Comparison of ENCODE assay signal across 30 mouse cellular contexts in genomic region chr15:78593896-78594425, GRCm38 (mm10). TPM values are rescaled to one million over a fixed set of nuclear protein-coding genes. Genes with fewer than 3 reads are reported as not detected.
"Had no signal": no experiment of that assay in that cellular context is flagged by ENCODE, and none has a peak within 500 bp of the region (broad histone marks: within the 10 kb centered on the region; RNA-seq: fewer than 3 reads in every experiment).

No protein-coding gene starts in this region.

- H3K4me2 ChIP-seq: heart, embryonic 12.5 days; hindbrain, embryonic 12.5 days; hindbrain, embryonic 14.5 days; limb, embryonic 12.5 days had no signal

- H3K4me1 ChIP-seq: heart, embryonic 12.5 days; limb, embryonic 12.5 days had no signal

- H3K9ac ChIP-seq: forebrain, postnatal 0 days; heart, embryonic 12.5 days; hindbrain, embryonic 12.5 days; hindbrain, embryonic 14.5 days; limb, embryonic 12.5 days had no signal

- H3K27me3 ChIP-seq: hindbrain, embryonic 12.5 days; limb, embryonic 12.5 days had no signal

- H3K27ac ChIP-seq: heart, embryonic 10.5 days; hindbrain, embryonic 10.5 days; hindbrain, embryonic 12.5 days; hindbrain, embryonic 14.5 days; layer of hippocampus, adult 2 months; limb, embryonic 12.5 days had no signal

- DNase-seq: forebrain, postnatal 0 days; gastrocnemius, postnatal 14 days; gastrocnemius, postnatal 36 days; heart, adult 11 months; heart, postnatal 10 days; heart, postnatal 4 days; kidney, adult 11 months; kidney, adult 2 months; kidney, adult 9 months; kidney, postnatal 10 days; kidney, postnatal 25 days; kidney, postnatal 4 days; left cerebral cortex, postnatal 4 days had no signal

- H3K4me3 ChIP-seq: heart, embryonic 10.5 days; heart, embryonic 12.5 days; hindbrain, embryonic 10.5 days; hindbrain, embryonic 12.5 days; layer of hippocampus, adult 2 months; limb, embryonic 12.5 days had no signal

- ATAC-seq: forebrain, postnatal 0 days; hindbrain, embryonic 16.5 days; intestine, embryonic 16.5 days had no signal

- H3K36me3 ChIP-seq: heart, embryonic 10.5 days; heart, embryonic 12.5 days; hindbrain, embryonic 10.5 days; hindbrain, embryonic 12.5 days; limb, embryonic 12.5 days had no signal

- H3K9me3 ChIP-seq: heart, embryonic 10.5 days; heart, embryonic 12.5 days; hindbrain, embryonic 10.5 days; hindbrain, embryonic 12.5 days; limb, embryonic 12.5 days had no signal

RNA-seq across cellular contexts. Expression of gene Sstr3, which starts 49.5 kb away (rescaled TPM):
- total RNA-seq: gastrocnemius, adult 18-20 months; gastrocnemius, adult 8-10 months; gastrocnemius, postnatal 36 days; heart, adult 8-10 months; heart, postnatal 25 days had no signal
- polyA plus RNA-seq: gonadal fat pad, adult 2 months; heart, embryonic 10.5 days; heart, embryonic 14.5 days; heart, embryonic 16.5 days; liver, adult 2 months had no signal
